Mouse (Mus musculus) T-cell, adult 2 months (primary cell): ENCODE results near the gene Abcg4.

Experiments
- DNase-seq: peaks from one replicate; pipeline ENCODE4 v3.0.0; 2022; ENCODE audit warnings: low spot score

Abcg4 gene

DNA sequence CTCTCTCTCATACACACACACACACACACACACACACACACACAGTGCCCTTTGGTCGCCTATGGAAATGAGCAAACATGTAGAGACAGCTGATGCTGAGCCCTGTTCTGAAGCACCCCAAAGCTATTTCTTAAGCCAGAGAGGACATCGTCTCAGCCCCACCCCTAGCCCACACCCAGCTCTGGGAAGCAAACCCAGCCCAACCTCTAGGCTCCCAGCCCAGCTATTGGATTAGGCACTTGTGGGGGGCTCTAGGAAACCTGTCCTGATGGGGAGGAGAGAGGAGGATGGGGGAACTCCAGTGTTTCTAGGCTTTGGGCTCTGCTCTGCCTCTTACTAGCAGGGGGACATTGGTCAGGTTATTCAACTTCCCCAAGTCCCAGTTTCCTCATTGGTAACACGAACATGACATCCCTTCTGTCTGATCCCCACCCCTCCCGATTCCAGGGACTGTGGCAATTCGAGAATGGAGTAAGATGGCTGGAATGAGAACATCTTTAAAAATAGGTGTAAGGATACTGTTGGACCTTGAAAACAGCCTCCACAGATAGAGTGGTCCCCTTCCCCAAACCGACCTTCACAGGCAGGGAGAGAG, 2.1 kb downstream of the Abcg4 start:
- no peak for DNase-seq

DNA sequence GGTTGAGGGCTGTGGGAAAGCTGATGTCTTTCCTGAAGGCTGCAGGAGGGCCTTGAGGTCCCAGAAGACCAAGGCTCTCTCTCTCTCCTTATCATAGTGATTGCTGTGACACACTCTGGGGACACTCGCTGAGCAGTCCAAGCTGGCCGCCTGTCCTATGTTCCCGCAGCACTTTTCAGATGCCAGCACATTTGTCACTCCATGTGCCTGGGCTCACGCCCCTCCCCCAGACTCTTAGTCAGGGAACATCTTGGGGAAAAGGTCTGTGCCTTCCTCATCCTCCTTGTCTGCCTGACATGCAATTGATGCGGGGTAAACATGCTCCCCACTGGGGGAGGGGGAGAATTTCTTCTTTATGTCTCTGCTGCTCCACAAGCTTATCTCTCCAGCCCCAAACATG, 5.2 kb downstream of the Abcg4 start:
- DNase-seq, result no peak

DNA sequence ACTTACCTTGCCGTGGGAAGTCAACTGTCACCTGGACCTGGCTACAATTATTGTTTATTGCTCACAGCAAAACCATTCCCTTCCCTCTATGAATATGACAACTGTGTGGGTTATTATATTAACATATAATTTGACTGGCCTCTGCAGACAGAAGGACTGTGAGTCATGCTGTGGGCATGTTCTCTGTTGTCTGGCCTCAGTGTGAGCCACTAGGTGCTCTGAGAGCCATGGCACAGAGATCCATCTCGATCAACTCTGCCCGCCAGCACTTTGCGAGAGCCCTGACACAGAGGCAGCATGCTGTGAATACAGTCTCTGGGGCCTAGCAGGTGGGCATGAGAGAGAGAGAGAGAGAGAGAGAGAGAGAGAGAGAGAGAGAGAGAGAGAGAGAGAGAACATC, 18.4 kb downstream of the Abcg4 start:
- DNase-seq, result no peak

DNA sequence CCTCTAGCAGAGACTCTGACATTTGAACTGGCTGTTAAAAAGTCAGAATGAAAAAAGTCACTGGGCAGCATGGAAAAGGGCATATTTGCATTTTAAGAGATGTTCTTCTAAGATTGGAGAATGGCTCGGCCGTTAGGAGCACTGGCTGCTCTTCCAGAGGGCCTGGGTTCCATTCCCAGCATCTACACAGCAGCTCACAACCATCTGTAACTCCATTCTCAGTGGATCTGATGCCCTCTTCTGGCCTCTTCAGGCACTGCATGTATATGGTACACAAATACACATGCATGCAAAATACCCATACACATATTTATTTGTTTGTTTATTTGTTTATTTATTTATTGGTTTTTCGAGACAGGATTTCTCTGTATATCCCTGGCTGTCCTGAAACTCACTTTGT, 19.3 kb downstream of the Abcg4 start:
- peak; percentile 41 for DNase-seq

DNA sequence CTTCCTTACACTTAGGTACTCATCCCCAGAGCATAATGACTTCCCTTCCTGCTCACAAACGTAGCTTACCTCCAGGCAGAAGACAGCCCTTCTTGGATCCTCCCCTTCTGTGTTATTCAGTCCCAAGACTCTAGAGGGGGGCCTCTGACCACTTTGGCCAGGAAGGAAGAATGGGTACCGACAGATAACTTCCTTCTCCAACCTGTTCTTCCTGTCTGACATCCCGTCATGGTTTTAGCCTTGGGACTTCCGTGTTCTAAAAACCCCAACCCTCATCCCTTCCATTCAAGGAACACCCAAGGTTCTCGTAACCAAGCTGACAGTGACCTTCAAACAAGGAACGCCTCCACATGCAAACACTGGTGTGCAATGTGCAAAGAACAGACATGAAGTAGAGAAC, 20.0 kb downstream of the Abcg4 start, which contains the start of gene Nlrx1:
Nlrx1 (minus strand) TSS at position 168 of the 400 bp plus-strand sequence.
- peak; percentile 18 for DNase-seq

DNA sequence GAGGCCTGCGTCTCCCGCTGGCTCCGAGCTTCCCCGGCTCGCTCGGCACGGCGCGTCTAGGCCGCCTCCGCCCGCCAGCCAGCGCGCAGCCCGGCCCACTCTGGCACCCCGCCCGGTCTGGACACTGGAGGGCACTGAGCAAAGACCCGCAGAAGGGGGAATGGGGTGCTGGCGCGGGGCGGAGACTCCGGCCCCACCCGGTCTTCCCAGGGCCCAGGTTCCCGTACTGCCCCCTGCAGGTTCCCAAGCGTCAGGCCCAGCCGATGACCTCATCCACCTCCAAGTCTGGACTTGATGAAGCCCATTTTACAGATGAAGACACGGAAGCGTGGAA, 20.4 kb downstream of the Abcg4 start:
- peak; percentile 81 for DNase-seq

DNA sequence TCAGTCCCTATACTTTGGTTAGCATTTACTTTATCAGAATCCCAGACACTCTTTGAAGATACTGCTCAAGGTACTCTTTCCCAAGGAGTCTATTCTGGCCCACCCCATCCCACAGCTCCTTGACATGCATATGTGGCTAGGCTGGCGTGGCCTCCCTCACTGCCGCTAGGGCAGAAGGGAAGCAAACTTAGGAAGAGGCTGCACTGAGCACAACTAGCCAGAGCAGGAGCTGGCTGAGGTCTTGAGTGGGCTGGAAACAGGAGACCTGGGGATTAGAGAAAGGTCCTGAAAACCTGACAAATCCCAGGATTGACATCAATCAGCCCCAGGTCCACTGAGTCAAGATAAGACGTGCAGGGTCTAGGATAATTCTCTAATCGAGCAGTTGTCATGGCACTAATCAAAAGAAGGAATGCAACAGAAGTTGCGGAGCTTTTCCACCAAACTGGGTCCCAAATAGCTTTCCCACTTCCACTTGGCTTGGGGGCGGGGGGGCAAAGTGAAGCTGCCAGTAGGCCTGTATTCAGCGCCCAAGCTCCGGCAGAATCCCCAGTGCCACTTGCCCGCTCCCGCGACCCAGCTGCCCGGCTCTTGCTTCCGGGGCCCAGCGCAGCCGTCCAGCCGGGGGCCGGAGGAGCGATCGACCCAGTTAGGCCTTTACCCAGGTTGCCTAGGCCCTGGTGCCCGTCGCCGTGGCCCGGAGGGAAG, 20.9 kb downstream of the Abcg4 start:
- no peak for DNase-seq

DNA sequence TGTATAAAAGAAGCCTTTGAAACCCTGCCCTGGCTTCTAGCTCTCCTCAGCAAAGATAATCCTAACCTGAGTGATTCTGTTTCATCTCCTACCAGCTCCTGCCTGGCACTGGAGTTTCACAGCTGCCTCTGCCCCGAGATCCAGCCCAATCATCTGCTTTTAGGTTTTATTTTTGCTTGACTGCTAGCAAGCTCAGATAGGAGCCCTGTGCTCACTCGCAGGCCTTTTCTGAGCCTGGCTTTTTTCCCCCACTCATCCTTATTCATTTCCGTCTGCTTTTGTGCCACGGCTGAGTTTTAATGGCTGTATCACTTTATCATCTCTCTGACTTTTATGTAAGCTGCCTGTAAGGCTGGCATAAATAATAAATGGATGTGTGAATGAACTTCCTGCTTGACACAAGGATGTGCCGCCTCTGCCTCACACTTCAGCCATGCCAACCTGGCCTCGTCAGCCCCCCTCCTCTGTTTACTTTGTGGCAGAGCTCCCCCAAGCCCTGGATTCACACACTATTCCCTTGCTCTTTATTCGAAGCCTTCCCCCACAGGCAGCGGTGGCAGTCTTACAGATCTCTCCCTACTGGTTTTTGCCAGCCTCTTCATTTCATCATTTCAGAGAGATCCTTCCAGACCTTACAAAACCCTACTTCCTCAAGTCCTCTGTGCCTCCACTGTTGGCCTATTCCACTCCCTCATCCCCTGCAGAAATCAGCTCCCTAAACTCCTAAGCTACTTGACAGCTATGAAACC, 21.8 kb downstream of the Abcg4 start:
- DNase-seq, result no peak

DNA sequence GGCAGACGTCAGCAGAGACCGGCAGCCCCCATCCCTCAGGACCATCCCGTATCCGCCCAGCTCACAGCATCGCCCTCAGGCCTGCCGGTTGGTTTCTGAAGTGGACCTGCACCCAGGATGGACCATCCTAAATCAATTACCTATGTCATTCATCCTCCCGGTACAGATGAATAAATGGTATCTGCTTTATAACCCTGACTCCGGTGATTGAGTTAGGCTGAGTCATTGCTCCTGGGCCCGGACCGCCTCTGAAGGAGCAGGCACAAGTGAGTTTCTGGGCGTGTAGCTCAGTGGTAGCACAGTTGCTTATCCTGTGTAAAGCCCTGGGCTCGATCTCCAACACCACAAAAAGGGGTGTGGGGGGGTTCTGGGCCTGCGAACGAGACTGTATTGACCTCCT, 27.0 kb downstream of the Abcg4 start:
- DNase-seq, result no peak

DNA sequence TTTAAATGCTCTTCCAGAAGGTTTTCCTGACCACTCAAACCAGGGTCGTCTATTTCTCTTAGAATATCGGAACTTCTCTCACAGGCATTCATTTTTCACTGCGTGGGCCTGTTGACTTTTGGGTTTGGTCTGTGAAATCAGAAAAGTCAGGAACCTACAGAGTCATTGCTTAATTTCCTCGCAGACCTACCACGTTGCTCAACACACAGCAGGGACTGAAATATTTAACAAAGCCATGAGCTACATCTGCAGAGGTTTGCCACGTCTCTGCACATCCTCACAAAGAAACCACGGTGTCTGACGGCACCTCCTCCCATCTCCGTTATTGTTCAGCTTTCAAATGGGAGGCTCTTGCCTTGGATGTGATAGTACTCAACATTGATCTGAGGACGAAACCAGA, 29.4 kb downstream of the Abcg4 start:
- no peak for DNase-seq

DNA sequence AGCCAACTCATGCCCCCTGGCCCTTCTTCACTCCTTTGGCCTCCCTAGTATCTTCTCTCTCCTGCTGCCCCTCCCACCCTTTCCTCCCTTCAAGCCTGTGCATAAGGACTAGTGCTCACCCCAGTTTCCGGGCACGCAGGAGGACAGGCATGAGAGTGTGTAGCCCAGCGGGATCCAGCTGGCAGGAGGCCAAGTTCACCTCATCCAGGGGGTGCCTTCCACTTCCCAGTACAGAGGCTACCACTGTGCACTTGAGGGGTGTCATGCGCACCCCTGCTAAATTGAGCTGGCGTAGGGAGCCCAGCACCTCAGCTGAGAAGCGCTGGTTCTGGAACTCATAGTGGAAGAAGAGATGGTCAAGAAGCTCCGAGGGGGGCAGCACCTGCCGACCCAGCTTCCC, 32.2 kb downstream of the Abcg4 start:
- no peak for DNase-seq

DNA sequence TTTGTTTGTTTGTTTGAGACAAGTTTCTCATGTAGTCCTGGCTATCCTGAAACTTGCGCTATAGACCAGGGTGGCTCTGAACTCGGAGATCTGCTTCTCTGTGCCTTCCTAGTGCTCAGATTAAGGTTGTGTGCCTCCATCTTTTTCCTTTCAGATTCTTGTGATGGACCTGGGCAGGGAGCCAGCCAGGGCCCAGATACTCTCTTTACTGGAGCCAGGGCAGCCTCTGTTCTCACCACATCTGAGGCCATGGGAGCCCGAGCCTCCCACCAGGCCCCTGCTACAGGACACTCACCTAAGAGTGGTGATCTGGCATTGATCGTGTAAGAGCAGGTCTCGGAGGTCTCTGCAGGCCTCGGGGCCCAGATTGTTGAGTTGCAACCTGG, 33.3 kb downstream of the Abcg4 start:
- no peak for DNase-seq

DNA sequence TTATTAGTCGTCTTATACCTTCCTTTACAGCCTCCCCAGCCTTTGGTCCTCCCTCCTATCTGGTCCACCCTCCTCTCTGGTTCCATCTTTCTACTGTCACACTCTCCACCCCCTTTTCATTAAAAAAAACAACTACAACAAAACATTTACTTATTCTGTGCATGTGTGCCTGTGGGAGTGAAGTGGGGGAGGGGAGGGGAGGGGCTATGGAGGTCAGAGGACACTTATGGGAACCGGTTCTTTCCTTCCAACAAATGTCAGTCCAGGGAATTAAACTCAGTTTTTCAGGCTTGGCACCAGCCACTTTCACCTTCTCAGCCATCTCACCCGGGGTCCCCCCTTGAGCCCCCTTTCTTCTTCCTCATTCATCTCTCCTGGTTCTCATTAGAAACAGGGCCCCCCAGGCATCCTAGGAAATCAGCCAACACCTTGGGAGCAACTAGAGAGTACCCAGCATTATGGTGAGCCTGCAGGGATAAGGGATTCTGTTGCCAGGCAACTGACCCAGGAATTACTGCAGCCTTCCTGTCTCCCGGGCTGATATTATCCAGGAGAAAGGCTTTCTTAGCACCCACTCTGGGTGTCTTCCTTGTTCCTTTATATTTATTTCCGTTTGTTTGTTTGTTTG, 33.8 kb downstream of the Abcg4 start:
- no peak for DNase-seq

DNA sequence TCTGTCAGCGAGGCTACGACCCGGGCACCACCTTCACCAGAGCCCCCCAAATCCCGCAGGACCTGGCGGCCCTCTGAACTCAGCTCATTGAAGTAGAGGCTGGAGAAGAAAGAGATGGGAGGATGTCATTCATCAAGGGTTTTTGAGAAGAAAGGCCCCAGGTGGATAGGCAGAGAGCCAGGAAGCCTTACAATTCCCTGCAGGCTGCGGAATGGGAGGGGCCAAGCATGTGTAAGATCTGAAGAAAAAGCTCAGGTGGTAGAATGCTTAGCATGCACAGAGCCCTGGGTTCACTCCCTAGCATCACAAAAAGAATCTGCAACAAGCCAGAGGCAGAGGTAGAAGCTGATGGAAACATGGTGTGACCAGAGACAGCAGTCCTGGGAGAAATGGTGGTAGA, 35.0 kb downstream of the Abcg4 start:
- peak; percentile 22 for DNase-seq

DNA sequence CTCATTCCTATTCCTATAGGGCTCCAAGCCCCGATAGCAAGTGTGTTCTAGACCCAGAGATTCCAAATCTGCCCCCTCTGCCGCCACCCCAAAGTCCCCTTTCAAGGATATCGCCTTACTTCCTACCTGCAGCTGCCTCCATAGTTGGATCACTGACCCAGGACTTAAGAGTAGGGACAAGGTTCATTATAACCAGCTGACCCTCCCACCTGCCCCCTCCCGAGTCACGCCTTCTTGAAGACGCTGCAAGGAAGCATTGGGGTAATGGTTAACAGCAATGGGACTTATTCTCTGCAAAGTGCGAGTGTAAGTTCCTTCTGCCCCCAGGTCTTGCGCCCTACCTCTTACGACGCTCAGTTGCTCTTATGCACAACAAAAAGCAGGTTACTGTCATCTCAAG, 37.1 kb downstream of the Abcg4 start, which contains the start of gene Pdzd3:
Pdzd3 (minus strand) TSS at position 158 of the 400 bp plus-strand sequence.
- no peak for DNase-seq

DNA sequence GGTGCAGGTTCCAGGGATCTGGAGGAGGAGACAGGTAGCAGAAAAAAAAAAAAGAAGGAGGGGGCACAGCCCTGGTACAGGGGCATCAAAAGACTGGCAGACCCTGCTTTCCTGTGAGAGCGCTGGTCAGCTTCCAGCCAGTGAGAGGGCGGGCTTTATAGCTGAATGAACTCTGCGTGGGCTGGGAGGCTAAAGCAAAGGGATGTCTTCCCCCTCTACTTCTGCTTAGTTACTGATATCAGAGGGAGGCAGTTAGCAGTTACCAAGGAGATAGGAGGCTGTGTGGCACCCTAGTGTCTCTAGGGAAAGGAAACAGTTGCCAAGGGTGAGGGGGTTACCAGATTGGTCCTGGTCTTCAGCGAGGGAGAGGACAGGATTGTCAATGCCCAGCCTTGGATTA, 38.0 kb downstream of the Abcg4 start:
- no peak for DNase-seq

DNA sequence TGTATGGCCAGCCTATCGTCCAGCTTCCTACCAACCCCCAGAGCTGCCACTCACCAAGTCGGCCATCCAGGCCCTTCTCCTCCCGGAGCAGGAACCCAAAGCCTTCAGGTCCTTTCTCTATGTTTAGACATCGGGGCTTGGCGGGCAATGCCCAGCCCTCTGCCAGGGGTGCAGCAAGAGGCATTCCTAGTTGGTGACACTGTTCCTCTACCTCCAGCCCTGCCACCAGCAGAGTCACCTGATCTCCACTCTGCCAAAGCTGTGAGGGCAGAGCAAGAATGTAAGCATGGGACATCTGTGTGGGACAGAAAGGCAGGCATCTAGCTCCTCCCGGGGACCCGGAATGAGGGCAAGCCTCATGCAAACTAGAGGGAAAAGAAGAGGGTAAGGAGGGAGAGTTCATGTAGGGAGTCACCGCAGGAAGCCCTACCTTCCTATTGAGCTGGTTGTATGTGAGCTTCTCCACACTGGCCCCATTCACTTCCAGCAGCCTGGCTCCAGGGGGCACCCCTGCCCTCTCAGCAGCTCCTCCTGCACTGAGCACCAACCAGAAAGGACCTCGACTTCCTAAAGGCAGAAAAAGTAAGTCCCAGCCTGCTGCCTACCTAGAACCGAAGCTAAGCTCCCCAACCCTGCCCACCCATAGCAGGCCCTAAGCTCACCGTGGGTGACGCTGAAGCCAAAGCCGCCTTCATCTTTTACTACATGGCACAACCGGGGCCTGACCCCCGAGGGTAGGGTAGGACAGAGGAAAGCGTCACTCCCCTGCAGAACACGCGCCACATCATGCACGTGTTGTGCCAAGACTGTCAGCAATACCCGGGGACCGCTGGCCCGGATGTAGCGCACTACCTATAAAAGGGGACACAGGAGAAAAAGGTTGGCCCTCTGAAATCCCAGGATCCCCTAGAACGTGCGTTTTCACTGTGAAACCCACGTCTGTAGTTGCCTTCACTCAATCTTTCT, 39.0 kb downstream of the Abcg4 start:
- DNase-seq, result peak; percentile 41

DNA sequence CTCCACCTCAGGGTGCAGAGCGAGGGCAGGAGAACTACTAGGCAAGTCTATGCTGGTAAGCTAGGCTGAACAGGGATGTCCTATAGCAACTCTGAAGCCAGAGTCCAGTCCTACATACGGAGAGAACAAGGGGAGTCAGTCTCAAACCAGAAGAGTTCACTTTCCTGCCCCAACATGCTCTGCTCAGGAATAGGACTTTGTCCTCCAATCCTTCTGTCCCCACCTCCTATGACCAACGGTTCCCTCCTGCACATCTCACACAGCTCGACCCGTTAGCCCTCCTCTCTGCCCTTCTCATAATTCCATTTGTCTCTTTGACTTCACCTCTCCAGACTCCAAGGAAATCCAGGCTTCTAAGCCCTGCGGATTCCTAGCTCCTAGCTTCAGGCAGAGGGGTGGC, 40.5 kb downstream of the Abcg4 start:
- no peak for DNase-seq

DNA sequence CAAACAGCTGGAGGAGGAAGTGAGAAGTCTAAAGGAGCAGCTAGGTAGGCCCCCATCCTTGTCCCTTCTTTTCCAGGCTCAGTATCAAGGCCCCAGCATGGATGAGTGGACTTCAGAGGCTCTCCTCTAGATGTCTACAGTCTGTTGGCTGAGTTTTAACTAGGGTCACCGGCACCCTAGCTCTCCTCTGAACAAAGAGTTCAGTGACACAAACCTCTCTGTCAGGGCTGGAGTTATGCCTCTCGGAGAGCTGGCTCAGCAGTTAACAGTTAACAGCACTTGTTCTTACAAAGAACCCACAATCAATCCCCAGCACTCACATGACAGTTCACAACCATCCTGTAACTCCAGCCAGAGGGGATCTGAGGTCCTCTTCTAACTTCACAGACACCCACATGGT, 44.8 kb downstream of the Abcg4 start:
- DNase-seq, result no peak

DNA sequence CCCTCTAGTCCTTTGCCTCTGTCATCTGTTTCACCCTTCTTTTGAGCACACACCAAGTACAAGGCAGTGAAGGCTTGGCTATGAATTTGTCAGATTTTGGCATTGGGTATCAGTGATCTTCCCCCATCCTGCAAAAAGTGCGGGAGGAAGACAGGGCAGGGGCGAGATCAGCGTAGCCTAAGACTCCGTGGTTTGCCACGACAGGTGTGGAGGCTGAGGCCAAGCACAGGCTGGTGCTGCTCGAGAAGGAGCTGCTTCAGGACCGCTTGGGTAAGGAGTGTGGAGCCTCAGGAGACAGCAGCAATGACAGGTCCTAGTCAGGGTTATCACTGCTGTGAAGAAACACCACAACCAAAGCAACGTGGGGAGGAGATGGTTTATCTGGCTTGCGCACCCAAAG, 47.0 kb downstream of the Abcg4 start:
- no peak for DNase-seq

DNA sequence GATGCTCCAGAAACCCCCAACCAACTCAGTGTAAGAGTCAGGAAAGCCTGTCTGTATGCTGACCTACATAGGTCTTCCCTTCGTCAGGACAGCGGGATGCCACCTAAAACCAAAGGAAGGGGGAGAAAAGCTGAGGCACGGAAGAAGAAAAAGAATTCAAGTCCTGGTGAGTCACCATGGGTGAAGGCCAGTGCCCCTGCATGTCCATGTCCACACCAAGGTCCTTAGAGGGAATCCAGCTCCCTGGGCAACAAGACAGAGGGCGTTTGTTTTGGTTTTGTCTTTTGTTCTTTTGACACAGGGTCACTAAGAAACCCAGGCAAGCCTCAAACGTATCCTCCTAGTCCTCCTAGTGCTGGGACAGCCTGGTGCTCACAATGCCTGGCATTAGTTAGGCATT, 47.5 kb downstream of the Abcg4 start:
- DNase-seq, result no peak

DNA sequence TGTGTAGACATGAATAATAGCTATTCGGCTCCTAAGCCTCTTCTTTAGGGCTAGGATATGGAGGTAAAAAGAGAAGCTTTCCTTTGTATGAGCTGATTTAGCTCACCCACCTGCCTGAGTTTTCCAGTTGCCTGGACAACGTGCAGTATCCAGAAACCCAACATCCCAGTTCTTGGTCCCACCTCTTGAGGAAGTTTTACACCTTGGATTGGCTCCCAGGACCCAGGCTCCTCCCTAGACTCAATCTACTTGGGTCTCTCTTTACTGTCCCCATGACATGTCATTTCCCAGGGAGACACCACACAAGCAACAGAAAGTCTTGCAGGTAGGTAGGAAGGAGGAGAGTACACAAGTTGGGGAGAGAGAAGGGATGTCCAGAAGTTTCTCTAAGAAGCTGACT, 48.0 kb downstream of the Abcg4 start, which contains the start of gene Ccdc153:
Ccdc153 (plus strand) TSS at position 278 of the 400 bp plus-strand sequence.
- no peak for DNase-seq
